Mouse (Mus musculus) embryo, embryonic 9.5 days (tissue): ENCODE data around the gene Ccdc173.

Experiments used
- DNase-seq: peaks from one replicate; pipeline ENCODE4 v3.0.0-alpha.2; 2017; ENCODE audit errors: extremely low spot score

Ccdc173 gene

GRCm38 (mm10) chr2:69788974-69789373, 401 bp downstream of the Ccdc173 start:
- DNase-seq, result no peak

- DNase-seq, result no peak
These were observed 10.6 kb downstream of the Ccdc173 start for GRCm38 (mm10) chr2:69778836-69779177.

DNA sequence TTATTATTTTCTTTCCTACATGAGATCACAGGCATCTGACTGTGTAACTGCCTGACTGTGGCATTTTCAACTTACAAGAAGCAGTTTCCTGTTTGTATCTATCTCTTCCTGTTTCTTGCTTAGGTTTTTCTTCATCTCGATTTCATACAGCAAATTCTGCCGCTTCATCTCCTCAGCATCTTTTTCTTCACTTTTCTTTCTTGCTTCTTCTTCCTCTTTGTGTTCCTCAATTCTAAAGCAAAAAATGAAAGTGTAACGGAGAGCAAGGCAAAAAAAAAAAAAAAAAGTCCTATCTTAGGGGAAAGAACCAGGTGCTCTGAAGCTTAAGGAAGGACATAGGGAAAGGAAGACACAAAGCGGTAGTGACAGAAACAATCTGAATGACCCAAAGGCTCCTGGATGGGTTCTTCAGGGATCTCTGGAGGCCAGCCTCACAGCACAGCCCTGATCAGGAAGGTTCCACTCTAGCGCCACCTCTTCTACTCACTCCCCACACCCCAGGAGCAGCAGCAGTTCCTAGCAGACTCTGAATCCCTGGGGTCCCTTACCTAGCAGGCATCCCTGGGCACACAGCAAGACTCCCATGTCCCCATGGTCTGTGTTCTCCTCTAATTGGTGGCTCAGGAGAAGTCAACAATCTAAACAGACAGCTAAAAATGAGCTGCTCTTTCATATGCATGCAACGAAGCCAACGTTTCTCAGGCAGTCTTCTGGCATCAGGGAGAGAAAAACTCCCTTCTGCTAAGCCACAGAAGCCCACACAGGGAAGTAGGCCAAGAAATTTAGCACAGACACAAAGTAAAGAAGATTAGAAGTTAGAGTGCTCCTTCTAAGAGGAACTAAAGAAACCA, 11.2 kb downstream of the Ccdc173 start:
- DNase-seq, result no peak

- DNase-seq, result no peak
These were observed 16.0 kb downstream of the Ccdc173 start for GRCm38 (mm10) chr2:69773331-69773730.

DNA sequence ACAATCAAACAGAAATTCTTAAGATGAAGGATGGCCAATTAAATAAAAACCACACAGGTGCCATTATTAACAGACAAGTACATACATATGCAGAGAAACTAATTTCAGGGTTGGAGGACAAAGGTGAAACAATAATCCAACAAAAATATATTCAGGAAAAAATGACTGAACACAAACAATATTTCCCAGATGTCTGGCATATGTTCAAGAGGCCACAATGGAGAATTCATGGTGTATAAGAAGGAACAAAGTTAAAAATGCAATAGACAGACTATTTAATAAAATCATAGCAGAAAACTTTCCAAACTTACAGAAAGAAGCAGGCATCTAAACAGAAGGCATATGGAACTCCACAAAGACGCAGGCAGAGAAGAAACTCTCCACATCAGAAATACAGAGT, 24.7 kb downstream of the Ccdc173 start:
- DNase-seq, result no peak

DNA sequence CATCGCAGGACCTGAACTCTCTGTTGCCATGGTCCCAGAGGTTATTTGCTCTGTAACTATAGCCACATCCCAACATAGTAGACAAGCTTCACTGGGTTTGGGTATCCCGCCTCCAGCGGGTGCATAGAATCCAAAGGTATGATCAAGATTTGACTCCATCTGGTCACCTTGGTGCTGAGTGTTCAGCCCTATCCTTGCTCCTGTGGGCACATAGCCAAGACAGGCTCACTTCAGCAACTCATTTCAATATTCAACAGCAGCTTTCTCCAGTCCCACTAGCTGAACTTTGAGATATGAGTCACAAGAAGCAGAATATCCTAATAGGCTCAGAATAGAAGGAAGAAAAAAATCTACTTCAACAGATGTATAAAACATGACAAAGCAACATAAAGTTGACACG, 26.0 kb downstream of the Ccdc173 start:
- DNase-seq, result no peak

GRCm38 (mm10) chr2:69760980-69761379, 28.4 kb downstream of the Ccdc173 start:
- no peak for DNase-seq

DNA sequence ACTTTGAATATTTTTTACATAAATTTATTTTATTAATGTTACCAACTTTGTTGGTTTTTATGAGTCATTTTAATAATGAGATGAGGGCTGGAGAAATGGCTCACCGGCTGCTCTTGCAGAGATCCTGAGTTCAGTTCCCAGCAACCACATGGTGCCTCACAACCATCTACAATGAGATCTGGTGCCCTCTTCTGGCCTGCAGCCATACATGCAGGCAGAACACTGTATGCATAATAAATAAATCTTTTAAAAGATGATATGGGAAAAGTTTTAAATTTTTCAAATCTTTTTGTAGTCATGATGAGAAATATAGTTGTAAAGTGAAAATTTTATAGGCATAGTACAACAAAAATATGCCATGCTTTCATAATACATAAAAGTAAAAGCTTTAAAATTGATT, 44.3 kb downstream of the Ccdc173 start:
- DNase-seq, result no peak

GRCm38 (mm10) chr2:69723519-69723825, 65.9 kb downstream of the Ccdc173 start:
- no peak for DNase-seq

DNA sequence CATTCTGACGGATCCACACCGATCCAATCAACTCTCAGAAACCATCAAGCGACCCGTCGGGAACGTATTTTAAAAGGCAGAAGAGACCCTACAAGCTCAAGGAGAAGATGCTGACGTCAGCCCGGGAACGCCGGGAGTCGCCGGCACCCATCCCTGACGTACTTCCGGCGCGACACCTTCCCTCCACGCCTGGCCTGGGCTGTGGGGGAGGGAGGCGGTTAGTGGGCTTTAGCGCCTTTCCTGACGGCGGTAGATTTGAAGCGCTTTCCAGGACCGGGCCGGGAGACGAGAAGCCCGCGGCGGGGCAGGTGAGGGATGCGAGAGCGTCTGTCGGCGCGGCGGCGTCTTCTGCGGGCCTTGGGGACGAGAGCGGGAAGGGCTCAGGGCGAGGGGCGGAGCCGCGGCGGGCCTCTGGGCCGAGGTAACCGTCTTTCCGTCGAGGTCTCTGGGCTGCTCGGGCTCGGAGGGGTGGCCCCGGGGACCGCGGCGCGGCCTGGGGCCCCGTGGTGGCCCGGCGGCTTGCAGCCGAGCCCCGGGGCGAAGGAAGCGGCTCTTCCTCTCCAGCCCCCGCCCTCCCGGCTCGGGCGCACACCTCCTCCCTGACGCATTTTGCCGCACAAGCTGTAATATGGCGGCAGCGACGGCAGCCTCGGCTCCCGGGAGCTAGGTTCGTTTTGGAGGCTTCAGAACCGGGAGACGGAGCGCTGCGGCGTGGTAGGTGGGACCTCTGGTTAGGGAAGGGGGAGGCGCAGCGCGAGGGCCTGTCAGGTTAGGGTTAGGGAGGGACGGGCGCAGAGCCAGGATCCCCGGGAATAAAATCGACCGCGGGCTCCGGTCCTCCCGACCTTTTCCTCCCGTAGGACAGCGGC, 66.5 kb downstream of the Ccdc173 start:
- peak; percentile 97 for DNase-seq

DNA sequence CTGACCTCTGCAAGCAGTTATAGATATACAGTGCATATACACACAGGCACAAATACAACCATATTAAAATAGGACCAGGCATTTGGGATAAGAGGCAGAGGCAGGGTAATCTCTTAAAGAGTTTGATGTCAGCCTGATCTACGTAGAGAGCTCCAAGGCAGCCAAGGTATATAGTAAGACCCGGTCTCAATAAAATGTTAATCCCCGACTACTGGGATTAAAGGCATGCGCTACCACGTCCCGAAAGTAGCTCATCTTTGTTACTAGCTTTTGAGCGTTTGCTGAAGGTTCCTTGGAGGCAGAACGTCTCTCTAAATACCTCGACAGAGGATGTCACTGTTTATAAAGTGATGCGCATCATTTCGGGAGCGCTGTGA, 67.1 kb downstream of the Ccdc173 start, which contains the start of gene Ppig:
Ppig (plus strand) TSS at position 273 of the 377 bp plus-strand sequence.
- no peak for DNase-seq

DNA sequence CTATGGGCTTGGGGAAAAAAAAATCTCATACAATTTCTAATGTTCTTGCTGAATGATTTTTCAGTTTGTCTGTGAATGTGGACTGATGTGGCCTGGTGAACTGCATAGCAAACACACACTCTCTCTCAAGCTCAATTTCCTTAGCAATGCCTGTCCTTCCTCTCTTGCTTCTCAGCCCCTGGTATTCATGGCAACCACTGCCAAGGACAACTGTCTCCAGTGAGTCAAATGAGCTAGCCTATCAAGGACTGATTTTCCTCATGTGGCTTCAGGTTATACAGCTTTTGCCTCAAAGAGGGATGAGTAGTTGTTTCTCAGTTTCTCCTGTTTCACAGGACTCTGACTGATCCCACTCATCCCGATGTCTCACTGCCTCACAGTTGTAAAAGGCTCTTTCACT, 70.3 kb downstream of the Ccdc173 start:
- no peak for DNase-seq

GRCm38 (mm10) chr2:69716483-69716882, 72.9 kb downstream of the Ccdc173 start:
- DNase-seq, result no peak

DNA sequence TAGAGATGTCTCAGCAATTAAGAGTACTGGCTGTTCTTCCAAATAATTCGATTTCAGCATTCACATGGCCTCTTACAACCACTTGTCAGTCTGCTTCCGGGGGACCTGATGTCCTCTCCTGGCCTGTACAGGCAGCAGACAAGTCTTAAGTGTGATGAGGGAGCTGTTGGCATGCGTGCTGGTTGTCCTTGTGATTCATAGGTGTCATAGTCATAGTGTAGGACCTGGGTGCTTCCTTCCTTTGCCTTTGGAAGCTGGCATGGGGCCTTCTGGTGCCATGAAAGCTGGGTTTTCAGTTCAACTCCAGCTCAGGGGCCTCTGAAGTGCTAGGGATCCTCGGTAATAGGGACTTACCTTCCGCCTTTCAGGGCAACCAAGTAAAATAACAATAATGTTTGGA, 75.2 kb downstream of the Ccdc173 start:
- no peak for DNase-seq

DNA sequence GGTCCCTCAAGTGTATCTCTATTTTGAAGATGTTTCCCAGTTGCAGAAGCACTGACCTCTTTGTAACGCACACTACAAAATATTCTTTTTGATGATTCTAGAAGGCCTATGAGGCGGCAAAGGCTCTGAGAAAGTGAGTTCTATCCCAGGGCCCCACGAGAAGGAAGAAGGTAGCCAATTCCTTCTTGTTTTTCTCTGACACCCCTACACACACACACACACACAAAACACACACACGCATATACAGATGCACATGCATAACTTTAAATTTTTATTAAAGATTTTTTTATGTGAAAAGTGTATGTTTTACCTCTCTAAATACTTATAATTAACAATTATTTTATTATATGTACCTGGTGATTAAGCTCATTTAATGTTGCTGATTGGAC, 75.8 kb downstream of the Ccdc173 start:
- no peak for DNase-seq

DNA sequence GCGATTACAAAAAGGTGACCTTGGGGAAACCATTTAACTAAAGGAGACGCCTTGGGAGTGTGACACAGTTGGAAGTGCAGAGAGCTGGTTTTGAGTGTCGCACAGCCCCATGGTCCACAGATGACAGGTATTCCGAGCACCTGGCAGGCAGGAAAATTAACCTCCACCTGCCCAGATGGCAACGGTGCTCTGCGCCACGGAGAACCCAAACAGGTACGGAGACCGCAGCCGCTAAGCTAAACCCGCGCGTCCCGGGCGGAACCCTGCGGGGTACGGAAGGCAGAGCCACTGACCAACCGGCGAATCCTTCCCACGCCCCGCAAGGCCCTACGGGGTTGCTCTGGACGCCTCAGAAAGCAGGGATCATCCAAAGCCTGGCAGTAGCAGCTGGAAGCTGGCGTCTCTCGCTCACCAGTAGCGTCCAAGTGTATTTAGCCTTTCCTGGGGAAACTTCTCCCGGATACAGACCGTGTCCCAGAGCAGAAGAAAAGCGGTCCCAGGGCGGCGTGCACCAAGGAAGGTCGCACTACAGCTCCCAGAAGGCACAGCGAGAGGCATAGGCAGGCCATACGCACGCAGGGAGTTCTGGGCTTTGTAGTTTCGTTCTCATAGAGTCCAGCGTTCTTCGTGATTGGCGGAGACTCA, 76.3 kb downstream of the Ccdc173 start, which contains the start of gene Fastkd1:
Fastkd1 (minus strand) TSS at position 536 of the 645 bp plus-strand sequence.
- peak; percentile 85 for DNase-seq

GRCm38 (mm10) chr2:69712171-69712570, 77.2 kb downstream of the Ccdc173 start:
- DNase-seq, result no peak
